Mouse (Mus musculus) yolk sac, embryonic 10.5 days (tissue): ENCODE data around the gene Fam240b.
"Not testable (repeated sequence)": the region's sequence is repeated elsewhere in the genome, so short reads cannot be mapped to it uniquely, and the experiment has no call there.

ENCODE experiments used
- DNase-seq: peaks from one replicate; pipeline ENCODE4 v3.0.0-alpha.2; 2017; ENCODE audit warnings: low spot score

Gene Fam240b

DNA sequence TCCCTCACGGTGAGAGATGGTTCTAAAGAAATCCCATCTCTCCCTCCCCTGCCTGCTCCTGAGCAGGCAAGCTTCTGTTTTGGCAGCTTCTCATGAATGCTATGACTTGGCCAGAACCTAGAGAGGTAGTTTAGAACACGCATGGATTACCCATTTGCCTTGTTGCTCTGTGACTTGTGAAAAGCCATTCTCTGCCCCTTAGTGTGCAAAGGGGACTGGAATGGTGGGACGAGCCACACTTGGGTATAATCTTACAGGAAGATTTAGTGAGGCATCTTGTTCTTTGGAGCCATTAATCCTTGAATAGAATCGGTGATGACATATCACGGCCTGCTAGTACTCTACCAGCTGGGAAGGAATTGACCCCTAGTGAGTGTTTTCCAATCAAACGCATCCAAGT, at the start of gene Fam240b:
Gene Fam240b, minus strand, starts transcription at position 101 of the 400 bp plus-strand sequence.
- no peak for DNase-seq

DNA sequence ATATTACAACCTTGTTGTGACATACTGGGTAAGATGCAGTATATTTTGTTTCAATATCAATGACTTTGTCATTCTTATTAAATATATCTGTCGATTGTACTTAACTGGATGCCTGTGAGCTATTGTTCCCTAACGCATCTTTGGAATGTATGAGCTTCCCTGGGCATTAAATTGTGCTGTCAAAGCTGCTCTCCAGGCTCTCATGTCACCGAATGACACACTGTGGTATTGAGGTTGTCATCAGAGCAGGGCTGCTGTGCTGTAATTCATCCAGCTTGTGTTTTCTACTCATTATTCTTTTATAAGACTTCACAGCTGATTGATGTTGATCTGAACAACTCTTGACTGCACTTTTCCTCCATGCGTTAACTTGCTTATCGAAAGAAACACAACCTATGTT, 32.5 kb upstream of the Fam240b start:
- no peak for DNase-seq

DNA sequence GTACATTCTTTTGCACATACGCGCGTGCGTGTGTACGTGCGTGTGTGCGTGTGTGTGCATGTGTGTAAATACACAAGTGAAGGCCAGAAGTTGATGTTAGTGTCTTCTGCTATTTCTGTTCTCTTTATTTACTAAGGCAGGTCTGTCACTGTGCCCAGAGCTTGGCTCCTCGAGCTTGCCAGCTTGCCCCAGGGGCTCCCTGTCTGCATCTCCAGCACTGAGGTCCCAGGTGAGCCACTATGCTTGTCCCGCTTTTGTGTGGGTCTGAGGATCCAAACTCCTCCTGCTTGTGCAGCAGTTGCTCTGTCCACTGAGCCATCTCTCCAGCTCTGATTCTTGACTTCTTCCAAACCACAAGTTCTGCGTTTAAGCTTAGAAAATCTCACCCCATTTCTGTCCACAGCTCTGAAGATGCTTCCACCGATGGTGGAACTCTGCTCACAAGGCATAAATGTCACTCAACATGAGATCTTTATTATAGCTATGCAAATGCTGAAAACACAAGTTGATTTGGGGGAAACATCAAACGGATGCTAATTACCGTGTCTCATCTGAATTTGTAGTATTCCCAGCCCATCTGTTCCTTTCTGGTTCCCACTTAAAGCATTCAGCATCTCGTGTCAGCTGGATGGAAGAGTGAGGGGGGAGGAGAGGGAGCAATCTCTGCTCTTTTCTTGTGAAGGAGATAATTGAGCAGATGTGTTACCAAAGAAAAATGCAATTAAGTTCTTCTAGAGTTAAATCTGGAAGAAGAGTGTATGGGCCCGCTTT, 29.1 kb upstream of the Fam240b start:
- no peak for DNase-seq

DNA sequence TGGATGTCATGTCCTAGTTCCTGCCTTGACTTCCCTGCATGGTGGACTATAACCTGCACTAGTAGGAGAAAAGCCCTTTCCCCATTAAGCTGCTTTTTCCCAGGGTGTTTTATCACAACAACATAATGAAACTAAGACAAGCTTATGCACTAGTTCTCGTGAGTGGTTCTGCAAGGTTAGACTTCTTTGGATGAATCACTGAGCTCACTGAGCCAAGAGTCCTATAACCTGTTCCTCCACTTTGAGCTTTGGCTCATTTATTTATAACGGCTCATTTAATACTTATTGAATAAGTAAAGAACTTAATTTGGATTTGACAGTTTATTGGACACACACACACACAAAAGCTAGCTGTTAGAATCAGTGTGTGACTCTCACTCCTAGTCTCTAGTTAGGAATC, 16.7 kb upstream of the Fam240b start:
- DNase-seq = no peak

DNA sequence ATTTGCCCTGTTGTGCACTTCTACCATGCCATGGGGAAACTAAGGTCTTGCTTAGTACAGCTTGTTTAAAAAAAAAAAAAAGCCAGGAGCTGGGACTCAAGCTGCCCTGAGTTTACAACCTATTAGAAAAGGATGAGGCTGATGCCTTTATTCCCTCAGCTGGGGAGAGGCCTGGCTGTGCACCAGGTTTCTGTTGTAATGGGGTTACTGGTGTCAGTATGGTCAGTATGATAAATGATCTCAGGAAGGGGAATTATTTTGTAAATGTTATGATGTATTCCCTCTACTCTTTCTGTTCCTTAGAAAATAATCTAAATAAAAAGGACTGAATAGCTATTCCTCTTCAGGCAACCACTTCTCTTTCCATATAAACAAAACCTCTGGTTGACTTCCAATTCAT, 14.0 kb upstream of the Fam240b start:
- DNase-seq = no peak

DNA sequence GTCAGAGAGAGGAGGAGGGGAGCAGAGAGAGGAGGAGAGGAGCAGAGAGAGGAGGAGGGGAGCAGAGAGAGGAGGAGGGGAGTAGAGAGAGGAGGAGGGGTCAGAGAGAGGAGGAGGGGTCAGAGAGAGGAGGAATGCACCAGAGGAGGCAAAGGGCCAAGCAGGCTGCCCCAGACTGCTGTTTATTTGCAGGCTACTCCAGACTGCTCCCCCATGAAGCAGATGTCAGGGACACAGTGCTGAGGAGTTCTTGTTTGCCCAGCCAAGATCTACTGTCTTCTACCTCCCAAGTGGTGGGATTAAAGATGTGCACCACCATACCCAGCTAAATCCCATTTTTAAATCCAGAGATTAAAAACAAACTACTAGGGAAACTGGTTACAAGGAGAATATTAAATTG, 9.8 kb upstream of the Fam240b start:
- DNase-seq = no peak

DNA sequence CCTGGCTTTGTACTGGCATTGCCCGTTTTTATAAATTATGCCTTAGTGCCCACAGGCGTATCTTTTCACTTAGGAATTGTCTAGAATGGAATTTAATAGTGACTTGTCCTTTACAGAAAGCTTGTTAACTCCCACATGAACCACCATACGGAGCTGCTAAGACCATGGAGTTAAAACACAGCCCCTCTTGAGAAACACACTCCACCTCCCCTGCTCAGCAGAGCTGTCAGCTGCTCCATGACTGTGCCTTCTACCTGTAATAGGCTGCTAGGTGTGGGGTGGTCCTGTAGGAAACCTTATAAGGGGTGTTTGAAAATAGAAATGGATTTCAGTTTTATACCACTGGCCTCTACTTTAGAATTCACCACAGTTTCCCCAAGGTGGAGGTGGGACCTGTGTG, 5.2 kb upstream of the Fam240b start:
- no peak for DNase-seq

DNA sequence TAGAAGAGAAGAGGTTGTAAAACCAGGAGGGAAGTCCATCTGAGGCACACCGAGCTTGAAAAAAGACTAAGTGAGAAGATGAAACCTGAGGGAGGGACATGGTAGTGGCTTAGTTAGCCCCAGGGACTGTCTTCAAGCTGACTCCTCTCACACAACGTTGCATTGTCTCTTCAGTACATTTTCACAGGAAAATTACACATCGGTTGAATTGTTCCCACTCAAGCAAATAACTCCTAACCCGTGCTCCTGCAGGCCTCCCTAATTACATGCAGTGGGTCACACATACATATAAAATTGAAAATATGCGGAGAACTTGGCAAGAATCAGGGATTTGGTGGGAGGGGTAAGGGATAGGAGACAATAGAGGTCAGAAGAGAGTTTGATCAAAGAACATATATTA, 4.0 kb downstream of the Fam240b start:
- no peak for DNase-seq

DNA sequence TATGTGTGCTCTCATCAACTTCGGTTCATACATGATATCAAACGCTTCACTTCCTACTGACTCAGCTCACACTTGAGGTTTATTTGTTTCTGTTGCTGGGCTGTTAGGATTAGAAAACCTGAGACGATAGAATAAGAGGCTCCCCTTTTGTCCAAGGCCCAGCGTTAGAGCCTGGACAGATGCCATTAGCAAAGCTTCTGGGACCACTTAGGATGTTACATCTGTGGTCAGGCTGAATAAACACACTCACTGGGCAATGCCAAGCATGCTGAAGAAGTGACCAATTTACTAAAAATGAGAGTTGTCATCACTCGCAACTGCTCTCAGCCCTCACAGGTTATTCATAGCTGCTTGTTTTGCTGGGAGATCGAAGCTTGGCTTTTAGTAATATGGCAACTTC, 7.7 kb downstream of the Fam240b start:
- no peak for DNase-seq

DNA sequence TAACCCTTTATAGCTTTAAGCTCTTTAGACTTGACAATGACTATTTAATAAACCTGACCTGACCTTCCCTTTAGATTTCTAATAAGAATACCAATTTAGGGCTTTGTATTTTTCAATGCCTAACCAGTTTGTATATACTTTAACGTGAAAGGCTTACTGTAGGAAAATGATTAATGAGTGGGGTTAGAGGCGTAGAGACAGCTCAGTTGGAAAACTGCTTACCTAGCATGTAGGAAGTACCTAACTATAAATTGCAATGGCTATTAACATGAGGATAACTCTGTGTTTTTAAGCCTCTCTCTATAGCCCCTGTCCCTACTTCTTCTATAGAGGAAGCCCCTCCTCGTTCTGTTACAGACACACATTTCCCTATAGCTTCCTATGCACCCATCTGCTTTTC, 17.6 kb downstream of the Fam240b start:
- no peak for DNase-seq

DNA sequence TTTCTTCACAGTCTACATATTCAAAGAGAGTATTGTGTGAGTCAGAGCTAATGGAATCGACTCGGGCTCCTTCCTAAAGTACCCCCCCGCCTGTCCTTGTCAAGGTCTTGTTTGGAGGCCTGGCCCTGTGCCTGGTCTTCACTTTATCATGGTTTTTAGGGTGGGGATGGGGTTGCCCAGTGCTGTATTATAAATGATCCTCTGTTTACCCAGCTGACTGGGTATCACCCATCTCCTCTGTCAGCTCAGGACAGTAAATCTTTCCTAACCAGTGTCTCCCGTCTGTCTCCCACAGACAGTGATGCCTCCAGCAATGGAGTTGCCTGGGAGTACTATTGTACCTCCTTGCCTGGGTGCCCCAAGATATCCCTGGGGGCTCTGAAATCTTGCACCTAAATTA, 19.6 kb downstream of the Fam240b start:
- DNase-seq = no peak

DNA sequence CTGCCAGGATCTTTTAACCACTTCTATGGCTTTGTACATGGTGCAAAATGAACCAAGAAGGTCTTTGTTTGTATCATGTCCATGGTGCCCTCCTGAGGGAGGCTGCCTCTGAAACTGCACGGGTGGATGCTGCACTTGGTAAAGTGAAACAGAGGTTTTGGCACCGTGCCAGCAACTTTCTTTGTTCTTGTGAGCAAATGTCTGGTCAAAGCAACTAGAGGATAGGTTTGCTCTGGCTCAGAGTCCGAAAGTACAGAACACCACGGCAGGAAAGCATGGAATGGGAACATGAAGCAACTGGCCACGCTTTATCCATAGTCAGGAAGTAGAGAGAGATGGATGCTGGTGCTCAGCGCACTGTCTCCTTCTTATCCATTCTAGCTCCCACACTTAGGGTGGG, 29.7 kb downstream of the Fam240b start:
- no peak for DNase-seq

DNA sequence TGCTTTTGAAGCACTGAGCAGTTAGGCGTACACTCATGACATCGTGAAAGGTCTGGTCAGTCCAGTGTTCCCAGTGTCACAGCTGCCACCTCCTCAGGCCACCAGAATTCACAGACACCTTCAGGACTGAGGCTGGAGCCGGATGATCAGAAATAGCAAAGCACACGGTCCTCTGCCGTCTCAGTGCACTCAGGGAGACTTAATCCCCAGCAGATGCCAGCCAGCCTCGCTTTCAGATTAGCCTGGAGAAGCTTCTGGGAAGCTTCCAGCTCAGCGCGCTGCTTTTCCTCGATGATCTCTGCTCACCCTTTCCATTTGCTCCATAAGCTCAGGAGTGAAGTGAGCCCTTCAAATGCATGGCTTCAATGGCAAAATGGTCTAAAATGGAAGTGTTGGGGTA, 32.4 kb downstream of the Fam240b start:
- DNase-seq = no peak

DNA sequence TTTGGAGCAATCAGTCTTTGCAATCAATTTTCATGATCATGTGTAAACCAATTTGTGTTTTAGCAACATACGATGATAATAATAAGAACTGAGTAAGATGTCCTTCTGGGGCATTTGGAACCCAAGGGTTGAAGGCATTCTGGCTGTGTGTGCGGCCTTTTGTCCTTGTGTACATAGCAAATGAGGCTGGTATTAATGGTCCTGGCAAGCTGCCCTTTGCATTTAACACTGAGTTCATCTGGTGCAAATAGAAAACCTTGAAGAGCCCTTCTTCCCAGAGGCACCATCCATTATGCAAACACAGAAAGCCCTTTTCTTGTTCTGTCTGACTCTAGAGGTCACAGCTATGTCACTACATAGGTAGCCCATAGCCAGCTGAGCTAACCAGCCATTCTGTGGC, 35.0 kb downstream of the Fam240b start:
- DNase-seq = no peak

DNA sequence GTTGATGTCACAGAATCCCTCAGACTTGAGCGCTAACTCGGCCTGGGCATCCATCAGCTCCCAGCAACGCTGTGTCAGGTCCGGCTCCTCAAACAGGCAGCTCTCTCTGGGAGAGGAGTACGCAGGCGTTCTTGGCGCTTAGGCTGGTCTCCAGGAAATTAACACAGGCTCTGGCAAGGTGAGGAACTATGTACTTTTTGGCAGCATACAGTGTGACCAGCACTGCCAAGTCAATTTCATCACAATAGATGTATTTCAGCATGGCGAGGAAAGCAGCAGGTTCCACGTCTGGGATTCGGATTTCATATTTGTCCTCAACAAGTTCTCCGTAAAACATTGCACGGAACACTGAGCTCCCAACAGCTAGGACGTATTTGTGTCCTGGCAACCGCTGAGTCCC, 39.4 kb downstream of the Fam240b start:
- no peak for DNase-seq

DNA sequence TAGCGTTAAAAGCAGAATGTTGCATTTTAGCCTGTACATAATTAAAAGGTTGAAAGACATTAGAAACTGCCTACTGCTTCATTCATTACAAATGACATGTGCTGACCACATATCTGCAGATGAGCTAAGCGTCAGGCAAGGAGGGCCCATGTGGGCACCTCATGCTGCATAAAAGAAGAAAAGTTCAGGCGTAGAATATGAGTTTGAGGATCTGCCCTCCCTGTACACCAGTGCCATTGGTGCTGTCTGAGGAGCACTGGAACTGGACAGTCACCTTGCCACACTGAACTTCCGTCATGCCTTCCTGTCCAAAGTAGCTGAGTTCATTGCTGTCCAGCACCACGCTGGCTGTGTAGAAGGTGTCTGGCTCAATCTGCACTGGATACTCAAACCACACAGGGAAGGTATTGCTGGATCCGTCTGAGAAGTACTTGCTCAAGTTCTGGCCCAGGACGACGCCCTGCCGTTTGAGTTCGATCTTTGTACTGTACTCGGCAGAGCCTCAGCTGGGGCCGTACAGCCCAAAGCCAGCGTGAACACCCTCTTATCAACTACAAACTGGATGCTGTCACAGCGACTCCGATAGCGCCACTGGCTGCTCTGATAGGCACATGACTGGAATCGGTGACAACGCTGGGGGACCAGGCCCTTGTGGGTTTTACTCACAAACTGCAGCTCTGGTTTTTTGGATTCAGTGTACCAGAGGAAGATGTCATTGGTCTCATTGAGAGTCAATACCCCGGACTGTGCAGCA, 40.2 kb downstream of the Fam240b start:
- not testable (repeated sequence) for DNase-seq

DNA sequence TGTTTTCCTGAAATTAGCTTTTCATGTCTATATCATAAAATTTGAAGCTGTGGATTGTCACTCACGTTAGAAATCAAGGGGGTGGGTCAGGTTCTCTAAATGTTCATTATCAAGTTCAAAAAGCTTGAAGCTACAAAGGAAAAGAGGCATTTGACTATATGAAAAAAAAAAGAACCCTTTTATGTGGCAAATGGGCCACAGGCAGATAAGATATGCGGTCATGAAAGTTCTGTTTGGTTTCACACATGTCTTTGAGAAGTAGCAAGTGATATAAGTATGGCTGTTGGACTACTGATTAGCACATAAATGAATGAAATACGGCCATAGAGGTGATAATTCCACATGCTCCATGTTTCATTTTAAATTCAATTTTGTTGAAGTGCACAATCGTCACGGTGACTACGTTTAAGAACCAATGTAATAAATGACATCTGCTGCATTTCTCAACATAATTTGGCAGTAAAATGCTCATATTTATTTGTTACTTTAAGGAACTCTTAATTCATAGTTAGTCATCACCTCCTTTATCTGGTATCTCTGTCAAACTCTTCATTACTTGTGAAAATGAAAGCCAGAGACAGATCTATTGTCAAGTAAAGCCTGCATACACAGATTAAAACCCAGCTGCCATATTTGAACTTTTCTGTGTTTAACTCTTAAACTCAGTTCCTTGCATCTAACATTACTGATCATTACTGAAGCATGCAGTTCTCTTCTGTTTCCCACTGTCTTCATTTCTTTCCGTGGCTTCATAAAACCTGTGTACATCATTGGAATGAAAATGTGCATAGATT, 47.4 kb downstream of the Fam240b start:
- no peak for DNase-seq

DNA sequence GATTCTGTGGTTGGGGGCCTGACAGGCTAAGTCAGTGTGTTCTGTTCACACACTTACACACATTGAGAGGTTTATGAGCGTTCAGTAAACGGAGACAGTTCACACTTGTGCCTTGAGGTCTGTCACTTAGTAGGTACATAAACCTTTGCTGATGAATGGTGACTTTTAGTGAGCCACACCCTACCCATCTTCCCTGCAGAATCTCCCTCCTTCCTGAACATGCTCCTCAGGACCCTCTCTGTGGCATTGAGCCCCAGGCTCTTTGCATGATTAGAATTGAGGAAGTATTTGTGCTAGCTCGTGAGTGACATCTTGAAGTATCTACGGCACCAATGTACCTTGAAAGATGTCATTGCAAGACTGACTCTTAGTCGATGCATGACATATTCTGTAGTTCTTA, 48.9 kb downstream of the Fam240b start:
- no peak for DNase-seq

DNA sequence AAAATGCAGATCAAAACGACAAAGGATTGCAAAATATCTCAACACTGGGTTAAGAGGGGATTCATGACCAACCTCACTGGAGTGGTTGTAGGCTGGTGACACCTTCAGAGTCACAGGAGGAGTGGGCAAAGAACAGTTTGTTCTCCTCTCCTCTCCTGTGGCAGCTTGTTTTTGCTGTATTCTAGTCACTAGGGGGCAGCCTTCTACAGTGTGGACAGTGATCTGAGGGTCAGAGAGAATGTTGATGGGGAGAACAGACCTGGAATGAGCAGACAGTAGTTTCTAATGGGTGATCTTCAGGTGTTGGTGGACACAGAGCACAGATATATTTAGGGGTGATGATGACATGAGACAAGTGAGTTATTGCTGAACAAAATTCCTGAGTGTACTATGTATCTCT, 49.6 kb downstream of the Fam240b start:
- DNase-seq = no peak

DNA sequence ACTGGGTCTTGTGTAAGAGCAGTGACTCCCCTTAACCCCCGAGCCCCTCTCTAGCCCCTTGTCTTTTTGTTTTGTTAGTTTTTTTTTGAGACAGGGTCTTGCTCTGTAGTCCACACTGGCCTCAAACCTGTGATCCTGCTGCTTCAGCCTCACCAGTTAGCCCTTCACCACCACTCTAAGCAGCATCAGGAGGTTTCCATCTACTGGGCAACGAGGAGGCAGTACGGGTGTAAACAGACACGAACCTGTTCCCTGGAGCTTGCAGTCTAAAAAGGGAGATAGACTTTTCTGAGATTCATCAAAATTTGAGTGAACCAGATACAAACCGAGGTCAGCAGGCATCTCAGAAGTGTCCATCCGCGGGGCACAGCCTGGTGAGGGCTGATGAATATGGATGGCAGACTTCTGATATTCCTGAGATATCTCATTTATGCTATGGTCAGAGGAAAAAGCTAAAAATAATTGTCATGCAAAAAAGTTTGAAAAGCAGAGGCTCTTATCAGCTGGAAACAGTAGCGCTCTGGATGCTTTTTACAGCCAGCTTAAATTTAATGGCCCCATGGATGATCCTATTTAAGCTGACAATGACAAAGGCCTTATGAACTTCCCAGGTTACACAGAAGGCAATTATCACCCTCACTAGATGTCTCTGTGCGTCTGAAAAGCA, 52.2 kb downstream of the Fam240b start:
- no peak for DNase-seq

DNA sequence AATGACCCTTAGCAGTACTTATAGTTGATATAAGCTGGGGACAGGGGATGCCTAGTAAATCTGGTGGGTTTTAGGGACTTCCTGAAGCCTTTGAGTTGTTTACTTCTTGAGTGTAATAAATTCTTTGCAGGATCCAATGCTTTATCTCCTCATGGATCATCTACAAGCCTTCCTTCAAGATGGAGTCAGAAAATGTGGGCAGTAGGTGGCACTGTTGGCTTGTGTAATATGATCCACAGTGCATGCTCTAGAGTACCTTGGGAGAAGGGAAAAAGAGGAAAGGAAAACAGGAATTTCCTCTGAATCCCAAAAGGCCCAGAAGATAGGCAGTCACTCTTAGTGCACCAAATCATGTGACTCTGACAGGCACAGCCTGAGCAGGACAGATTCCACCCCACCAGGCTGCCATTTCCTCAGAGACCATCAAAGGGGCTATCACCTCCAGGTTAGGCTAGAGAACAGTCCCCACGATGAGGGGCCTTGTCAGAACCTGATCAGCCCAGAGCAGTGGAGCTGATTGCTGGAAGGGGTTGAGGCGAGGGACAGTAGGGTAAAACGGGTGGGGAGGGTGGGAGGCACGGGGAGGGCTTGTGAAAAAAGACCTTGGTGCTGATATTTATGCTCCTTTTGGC, 54.2 kb downstream of the Fam240b start:
- no peak for DNase-seq

DNA sequence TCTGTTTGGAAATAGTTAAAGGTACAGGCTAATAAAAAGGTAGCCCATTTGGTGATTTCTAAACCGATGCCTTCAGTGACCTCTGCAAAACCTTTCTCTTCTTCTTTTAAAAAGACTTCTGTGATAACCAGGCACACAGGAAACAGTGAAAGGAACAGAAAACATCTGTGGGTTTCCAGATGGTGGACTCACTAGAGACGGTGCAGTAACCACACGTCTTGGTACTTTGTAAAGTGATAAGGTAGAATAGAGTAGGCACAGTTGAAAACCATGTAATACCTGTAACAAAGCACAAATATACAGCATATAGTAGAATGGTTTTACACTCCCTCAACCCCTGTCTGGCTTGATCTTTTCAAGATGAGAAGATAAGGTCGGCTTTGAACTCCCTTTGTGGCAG, 57.0 kb downstream of the Fam240b start:
- no peak for DNase-seq
